8 mouse cellular contexts compared by ENCODE assay signal in genomic region chr13:67779265-67780221, GRCm38 (mm10). TPM values are rescaled to one million over a fixed set of nuclear protein-coding genes. Genes with fewer than 3 reads are reported as not detected.
DNase-seq lines count a peak whose midpoint lies in the region; ATAC-seq and TF ChIP-seq lines count a peak whose summit lies in the region.

TSS of gene Zfp493 (plus strand) at chr13:67779693.

- no peaks in the 10 kb centered on the region for H3K27me3 ChIP-seq in heart, embryonic 11.5 days (ENCODE audit: control insufficient read depth, insufficient read depth, low read length)
- no peaks in the 10 kb centered on the region for H3K27me3 ChIP-seq in kidney, embryonic 15.5 days
- no peaks in the 10 kb centered on the region for H3K27me3 ChIP-seq in limb, embryonic 15.5 days
- no peaks in the 10 kb centered on the region for H3K27me3 ChIP-seq in midbrain, postnatal 0 days (ENCODE audit: insufficient read depth, low read length)

- no peak within 1 kb of the TSS for H3K27ac ChIP-seq in bone marrow, adult 2 months (ENCODE audit: control insufficient read depth, insufficient read depth, low read depth, low read length, poor library complexity)
- peak within 1 kb of the TSS; percentile 44 for H3K27ac ChIP-seq in embryonic fibroblast, embryonic 13.5 days (ENCODE audit: insufficient read depth, low read length)
- H3K27ac ChIP-seq in heart, embryonic 11.5 days (ENCODE audit: low read depth, low read length): no peak within 1 kb of the TSS
- 0 out of 2 replicates have a peak within 1 kb of the TSS, but pooled peaks have one; percentile 19 for H3K27ac ChIP-seq in kidney, embryonic 15.5 days
- H3K27ac ChIP-seq in limb, embryonic 15.5 days: peak within 1 kb of the TSS; percentile 79
- no peak within 1 kb of the TSS; the same call in 1 of the 2 replicates for H3K27ac ChIP-seq in midbrain, postnatal 0 days (ENCODE audit: low read depth, low read length)

- H3K4me2 ChIP-seq in heart, embryonic 11.5 days: peak within 1 kb of the TSS; percentile 87
- H3K4me2 ChIP-seq in kidney, embryonic 15.5 days: peak within 1 kb of the TSS; percentile 87
- H3K4me2 ChIP-seq in limb, embryonic 15.5 days: peak within 1 kb of the TSS; percentile 77
- peak within 1 kb of the TSS; percentile 94 for H3K4me2 ChIP-seq in midbrain, postnatal 0 days (ENCODE audit: low read depth, low read length, poor library complexity, severe bottlenecking)

- H3K9ac ChIP-seq in heart, embryonic 11.5 days (ENCODE audit: low read depth, low read length): peak within 1 kb of the TSS; percentile 81
- H3K9ac ChIP-seq in kidney, embryonic 15.5 days: peak within 1 kb of the TSS; percentile 53
- H3K9ac ChIP-seq in limb, embryonic 15.5 days: peak within 1 kb of the TSS; percentile 52
- H3K9ac ChIP-seq in midbrain, postnatal 0 days (replicated peaks; ENCODE audit: low read length, poor library complexity, severe bottlenecking): peak within 1 kb of the TSS; percentile 67

- peak; percentile 83 for DNase-seq in A20 (ENCODE audit: low read depth, low spot score)
- peak; percentile 90 for DNase-seq in midbrain, postnatal 0 days (ENCODE audit: low spot score)
- peak; percentile 31 to 54 for DNase-seq in spleen, postnatal 10 days (ENCODE audit: low spot score in 2 of 2)

- TF ChIP-seq CTCF in bone marrow, adult 2 months (IDR thresholded peaks at IDR 0.05; ENCODE audit: control insufficient read depth, insufficient read depth, low read length): no peak
- no peak for TF ChIP-seq CTCF in embryonic fibroblast, embryonic 13.5 days (IDR thresholded peaks at IDR 0.05; ENCODE audit: borderline replicate concordance, insufficient read depth, low read length)
- no peak for TF ChIP-seq CTCF in midbrain, postnatal 0 days (IDR thresholded peaks at IDR 0.05)

- H3K4me1 ChIP-seq in bone marrow, adult 2 months (ENCODE audit: control insufficient read depth, insufficient read depth, low read length): no peaks in the 10 kb centered on the region
- no peaks in the 10 kb centered on the region for H3K4me1 ChIP-seq in embryonic fibroblast, embryonic 13.5 days (ENCODE audit: control insufficient read depth, insufficient read depth, low read length)
- H3K4me1 ChIP-seq in heart, embryonic 11.5 days (ENCODE audit: control insufficient read depth, insufficient read depth, low read length): no peaks in the 10 kb centered on the region
- peaks cover 5% of the 10 kb centered on the region for H3K4me1 ChIP-seq in kidney, embryonic 15.5 days
- no peaks in the 10 kb centered on the region for H3K4me1 ChIP-seq in limb, embryonic 15.5 days
- no peaks in the 10 kb centered on the region for H3K4me1 ChIP-seq in midbrain, postnatal 0 days (ENCODE audit: insufficient read depth, low read length)

- H3K4me3 ChIP-seq in bone marrow, adult 2 months (replicated peaks; ENCODE audit: control insufficient read depth, low read depth, low read length): peak within 1 kb of the TSS; percentile 95
- H3K4me3 ChIP-seq in embryonic fibroblast, embryonic 13.5 days (ENCODE audit: insufficient read depth, low read length): peak within 1 kb of the TSS; percentile 86
- peak within 1 kb of the TSS; percentile 73 for H3K4me3 ChIP-seq in heart, embryonic 11.5 days (ENCODE audit: low read depth, low read length)
- peak within 1 kb of the TSS; percentile 70 for H3K4me3 ChIP-seq in kidney, embryonic 15.5 days (replicated peaks)
- H3K4me3 ChIP-seq in limb, embryonic 15.5 days: peak within 1 kb of the TSS; percentile 61
- H3K4me3 ChIP-seq in midbrain, postnatal 0 days (ENCODE audit: low read depth, low read length): peak within 1 kb of the TSS; percentile 64

- 8% methylated on average over 26 of the region's 26 CpGs for WGBS in bone marrow, adult 2 months
- WGBS in heart, embryonic 11.5 days (ENCODE audit: insufficient replicate concordance): 10% methylated on average over 26 of the region's 26 CpGs
- 10% methylated on average over 26 of the region's 26 CpGs for WGBS in kidney, embryonic 15.5 days
- 8% methylated on average over 26 of the region's 26 CpGs for WGBS in limb, embryonic 15.5 days
- WGBS in midbrain, postnatal 0 days: 7% methylated on average over 26 of the region's 26 CpGs

- no peaks in the 10 kb centered on the region for H3K9me3 ChIP-seq in heart, embryonic 11.5 days (replicated peaks; ENCODE audit: control insufficient read depth, low read length)
- H3K9me3 ChIP-seq in kidney, embryonic 15.5 days (replicated peaks): no peaks in the 10 kb centered on the region
- no peaks in the 10 kb centered on the region for H3K9me3 ChIP-seq in limb, embryonic 15.5 days
- H3K9me3 ChIP-seq in midbrain, postnatal 0 days (ENCODE audit: low read length): no peaks in the 10 kb centered on the region

- H3K36me3 ChIP-seq in heart, embryonic 11.5 days (ENCODE audit: control insufficient read depth, insufficient read depth, low read length): no peaks in the 10 kb centered on the region
- no peaks in the 10 kb centered on the region for H3K36me3 ChIP-seq in kidney, embryonic 15.5 days
- H3K36me3 ChIP-seq in limb, embryonic 15.5 days: no peaks in the 10 kb centered on the region
- H3K36me3 ChIP-seq in midbrain, postnatal 0 days (ENCODE audit: insufficient read depth, low read length): no peaks in the 10 kb centered on the region

- TF ChIP-seq POLR2A in bone marrow, adult 2 months (IDR thresholded peaks at IDR 0.05; ENCODE audit: borderline replicate concordance, control insufficient read depth, low read depth, low read length): no peak; the same call in 1 of the 2 replicates
- TF ChIP-seq POLR2A in embryonic fibroblast, embryonic 13.5 days (IDR thresholded peaks at IDR 0.05; ENCODE audit: low read depth, low read length): peak; percentile 71

- peak; percentile 91 for ATAC-seq in heart, embryonic 11.5 days (replicated peaks; ENCODE audit: insufficient number of reproducible peaks, low FRiP score, low TSS enrichment)
- peak; percentile 98 for ATAC-seq in kidney, embryonic 15.5 days (replicated peaks; ENCODE audit: low FRiP score)
- ATAC-seq in limb, embryonic 15.5 days (ENCODE audit: insufficient number of reproducible peaks, low FRiP score, low TSS enrichment, low read depth): peak; percentile 91
- peak; percentile 96 for ATAC-seq in midbrain, postnatal 0 days (ENCODE audit: low FRiP score)

RNA-seq across cellular contexts. Expression of gene Zfp493, which starts in this region (rescaled TPM):
- polyA plus RNA-seq in bone marrow, adult 2 months (2011; ENCODE audit: insufficient read depth, insufficient read length, low replicate concordance, missing spikeins): 1.8 and 2.5 TPM in 2 replicates
- 1.8 and 2.5 TPM in 2 replicates for polyA plus RNA-seq in embryonic fibroblast, embryonic 13.5 days (2011; ENCODE audit: insufficient read length, low read depth, missing spikeins)
- 2.8 TPM in 2 replicates for polyA plus RNA-seq in heart, embryonic 11.5 days (2014; fragmentation: Nextera tagmentation; extraction: Ambion mirVana)
- polyA plus RNA-seq in kidney, embryonic 15.5 days (2015; fragmentation: Nextera tagmentation; extraction: Ambion mirVana): 2.5 and 2.6 TPM in 2 replicates
- polyA plus RNA-seq in limb, embryonic 15.5 days (2015; fragmentation: Nextera tagmentation; extraction: Ambion mirVana): 1.8 and 2.0 TPM in 2 replicates
- 1.5 and 2.3 TPM in 2 replicates for total RNA-seq in midbrain, postnatal 0 days (2014; rRNA removed)
- polyA plus RNA-seq in midbrain, postnatal 0 days (2015; fragmentation: Nextera tagmentation; extraction: Ambion mirVana): 1.3 and 2.0 TPM in 2 replicates

Comparison
In these comparisons a context has a peak if more than half of its experiments do, and no peak if none do; other contexts are left out.
1. H3K27ac ChIP-seq: peak in embryonic fibroblast, embryonic 13.5 days (single experiment), kidney, embryonic 15.5 days (single experiment) and limb, embryonic 15.5 days (single experiment); none in bone marrow, adult 2 months (single experiment), heart, embryonic 11.5 days (single experiment) and midbrain, postnatal 0 days (single experiment).
2. Peak in every context shown above with its lines, with median percentiles within 50 percentile points of each other: DNase-seq, H3K4me3 ChIP-seq, ATAC-seq, H3K4me2 ChIP-seq and H3K9ac ChIP-seq.